Mouse (Mus musculus) embryonic facial prominence, embryonic 15.5 days (tissue): ENCODE data around the gene Clic3. TPM values are rescaled to one million over a fixed set of nuclear protein-coding genes. Genes with fewer than 3 reads are reported as not detected.

Experiments used
- ATAC-seq: fragments of 200-750 bp; cut with Nextera tagmentation; 2 replicates; pipeline ENCODE4 v1.8.0; 2017; ENCODE audit warnings: low read depth, moderate TSS enrichment; ENCODE audit not compliant: insufficient number of reproducible peaks, low FRiP score, low TSS enrichment
- H3K27ac ChIP-seq: fragments of 300-500 bp; sonication (generic); replicated peaks from 2 replicates; pipeline ENCODE4 v1.5.1; 2015; ENCODE audit warnings: mild to moderate bottlenecking, inconsistent platforms
- H3K27me3 ChIP-seq: fragments of 300-500 bp; sonication (generic); 2 replicates; pipeline ENCODE4 v1.6.1; 2015; ENCODE audit warnings: inconsistent platforms
- H3K36me3 ChIP-seq: fragments of 300-500 bp; sonication (generic); 2 replicates; pipeline ENCODE4 v1.6.1; 2015; ENCODE audit warnings: mild to moderate bottlenecking, inconsistent platforms
- H3K4me1 ChIP-seq: fragments of 300-500 bp; sonication (generic); 2 replicates; pipeline ENCODE4 v1.6.1; 2015; ENCODE audit warnings: inconsistent platforms
- H3K4me2 ChIP-seq: fragments of 300-500 bp; sonication (generic); replicated peaks from 2 replicates; pipeline ENCODE4 v1.6.1; 2015; ENCODE audit warnings: mild to moderate bottlenecking, inconsistent platforms
- H3K4me3 ChIP-seq: fragments of 300-500 bp; sonication (generic); replicated peaks from 2 replicates; pipeline ENCODE4 v1.5.1; 2015; ENCODE audit warnings: mild to moderate bottlenecking, inconsistent platforms
- H3K9ac ChIP-seq: fragments of 300-500 bp; sonication (generic); 2 replicates; pipeline ENCODE4 v1.6.1; 2015; ENCODE audit warnings: inconsistent platforms
- H3K9me3 ChIP-seq: fragments of 300-500 bp; sonication (generic); replicated peaks from 2 replicates; pipeline ENCODE4 v1.6.1; 2016; ENCODE audit warnings: inconsistent platforms
- WGBS: fragments of 180-500 bp; shearing (Covaris S2); methylation state at CpG from one replicate; pipeline ENCODE4 v1.1.7; 2015; 5-methylcytosine and 5-hydroxymethylcytosine counted together
- polyA plus RNA-seq: library from polyadenylated mRNA; unstranded; fragments of >200 nt; fragmentation: Nextera tagmentation; extraction: Ambion mirVana; gene quantifications from 2 replicates; pipeline ENCODE4 v1.2.1, GENCODE M21; 2015

Clic3 gene
- polyA plus RNA-seq, 1 experiment from 2014 or later, result 75.5 TPM

- Histone ChIP-seq H3K36me3 (no peaks in the 10 kb centered on the region), H3K27me3 (no peaks in the 10 kb centered on the region), H3K9me3 (no peaks in the 10 kb centered on the region), H3K4me1 (peaks cover 13% of the 10 kb centered on the region; the same call in 1 of the 2 replicates), H3K9ac (no peak overlapping the region), H3K4me2 (no peak overlapping the region), H3K27ac (no peak overlapping the region), H3K4me3 (no peak overlapping the region)
- no peak for ATAC-seq
- 69% methylated on average over 14 of the region's 14 CpGs for WGBS
Observed at GRCm38 (mm10) chr2:25467606-25468303, 11.1 kb downstream of the Clic3 start.

GRCm38 (mm10) chr2:25468962-25469915, 12.6 kb downstream of the Clic3 start:
- no peaks in the 10 kb centered on the region for H3K27me3 ChIP-seq
- no peak overlapping the region for H3K4me2 ChIP-seq
- WGBS, result 72% methylated on average over 10 of the region's 10 CpGs
- no peak overlapping the region for H3K27ac ChIP-seq
- H3K4me3 ChIP-seq, result no peak overlapping the region
- H3K36me3 ChIP-seq, result no peaks in the 10 kb centered on the region
- ATAC-seq, result peak; percentile 31; the same call in 1 of the 2 replicates
- H3K9me3 ChIP-seq, result no peaks in the 10 kb centered on the region
- H3K4me1 ChIP-seq, result peaks cover 13% of the 10 kb centered on the region; the same call in 1 of the 2 replicates
- no peak overlapping the region for H3K9ac ChIP-seq

- WGBS, result 41% methylated on average over 6 of the region's 6 CpGs
- no peak within 1 kb of the TSS for H3K9ac ChIP-seq
- no peak within 1 kb of the TSS for H3K4me2 ChIP-seq
- no peak within 1 kb of the TSS for H3K27ac ChIP-seq
- no peaks in the 10 kb centered on the region for H3K27me3 ChIP-seq
- no peaks in the 10 kb centered on the region for H3K36me3 ChIP-seq
- H3K4me1 ChIP-seq, result peaks cover 13% of the 10 kb centered on the region; the same call in 1 of the 2 replicates
- no peak within 1 kb of the TSS for H3K4me3 ChIP-seq
- no peak for ATAC-seq
- no peaks in the 10 kb centered on the region for H3K9me3 ChIP-seq
Observed at GRCm38 (mm10) chr2:25469969-25470368, 13.3 kb downstream of the Clic3 start, which contains the start of gene Ptgds. TSS of gene Ptgds (minus strand) at chr2:25470046.

- Histone ChIP-seq H3K4me1 (peaks cover 7% of the 10 kb centered on the region; the same call in 1 of the 2 replicates), H3K36me3 (no peaks in the 10 kb centered on the region), H3K4me3 (no peak overlapping the region), H3K9me3 (no peaks in the 10 kb centered on the region), H3K9ac (no peak overlapping the region), H3K27ac (no peak overlapping the region), H3K4me2 (no peak overlapping the region), H3K27me3 (no peaks in the 10 kb centered on the region)
- 78% methylated on average over 2 of the region's 2 CpGs for WGBS
- ATAC-seq, result no peak
Observed at GRCm38 (mm10) chr2:25472550-25472949, 15.9 kb downstream of the Clic3 start.

GRCm38 (mm10) chr2:25477541-25477940, 20.9 kb downstream of the Clic3 start:
- Histone ChIP-seq H3K9me3 (no peaks in the 10 kb centered on the region), H3K36me3 (no peaks in the 10 kb centered on the region), H3K9ac (no peak overlapping the region), H3K27ac (no peak overlapping the region), H3K4me2 (no peak overlapping the region), H3K27me3 (no peaks in the 10 kb centered on the region), H3K4me1 (no peaks in the 10 kb centered on the region), H3K4me3 (no peak overlapping the region)
- WGBS, result 80% methylated on average over 8 of the region's 8 CpGs
- ATAC-seq, result no peak

GRCm38 (mm10) chr2:25477967-25478675, 21.5 kb downstream of the Clic3 start:
- no peak overlapping the region for H3K27ac ChIP-seq
- H3K4me1 ChIP-seq, result no peaks in the 10 kb centered on the region
- ATAC-seq, result no peak
- H3K4me2 ChIP-seq, result no peak overlapping the region
- no peaks in the 10 kb centered on the region for H3K27me3 ChIP-seq
- no peak overlapping the region for H3K9ac ChIP-seq
- WGBS, result 90% methylated on average over 3 of the region's 3 CpGs
- no peaks in the 10 kb centered on the region for H3K36me3 ChIP-seq
- H3K4me3 ChIP-seq, result no peak overlapping the region
- H3K9me3 ChIP-seq, result no peaks in the 10 kb centered on the region

GRCm38 (mm10) chr2:25479551-25480311, 23.1 kb downstream of the Clic3 start:
- WGBS, result 59% methylated on average over 10 of the region's 10 CpGs
- Histone ChIP-seq H3K4me1 (no peaks in the 10 kb centered on the region), H3K9ac (no peak overlapping the region), H3K27ac (peak overlapping the region; percentile 18; the same call in 1 of the 2 replicates), H3K27me3 (no peaks in the 10 kb centered on the region), H3K36me3 (no peaks in the 10 kb centered on the region), H3K4me3 (no peak overlapping the region), H3K4me2 (no peak overlapping the region), H3K9me3 (no peaks in the 10 kb centered on the region)
- no peak for ATAC-seq

GRCm38 (mm10) chr2:25480541-25480940, 23.9 kb downstream of the Clic3 start:
- 79% methylated on average over 1 of the region's 1 CpGs for WGBS

GRCm38 (mm10) chr2:25482969-25483368, 26.3 kb downstream of the Clic3 start:
- H3K9ac ChIP-seq, result no peak overlapping the region
- H3K4me1 ChIP-seq, result no peaks in the 10 kb centered on the region
- H3K27ac ChIP-seq, result no peak overlapping the region
- 20% methylated on average over 7 of the region's 7 CpGs for WGBS
- ATAC-seq, result no peak
- no peaks in the 10 kb centered on the region for H3K36me3 ChIP-seq
- no peaks in the 10 kb centered on the region for H3K27me3 ChIP-seq
- no peak overlapping the region for H3K4me2 ChIP-seq
- H3K4me3 ChIP-seq, result no peak overlapping the region
- H3K9me3 ChIP-seq, result no peaks in the 10 kb centered on the region

More at GRCm38 (mm10) chr2:25480541-25480940, 23.9 kb downstream of the Clic3 start:
- no peaks in the 10 kb centered on the region for H3K36me3 ChIP-seq
- ATAC-seq, result no peak
- H3K27me3 ChIP-seq, result no peaks in the 10 kb centered on the region
- H3K4me1 ChIP-seq, result no peaks in the 10 kb centered on the region
- H3K4me2 ChIP-seq, result no peak overlapping the region
- no peaks in the 10 kb centered on the region for H3K9me3 ChIP-seq
- no peak overlapping the region for H3K9ac ChIP-seq
- H3K4me3 ChIP-seq, result no peak overlapping the region
- no peak overlapping the region for H3K27ac ChIP-seq

GRCm38 (mm10) chr2:25484901-25485647, 28.4 kb downstream of the Clic3 start:
- Histone ChIP-seq H3K27ac (no peak overlapping the region), H3K4me2 (no peak overlapping the region), H3K36me3 (no peaks in the 10 kb centered on the region), H3K27me3 (no peaks in the 10 kb centered on the region), H3K9me3 (no peaks in the 10 kb centered on the region), H3K9ac (no peak overlapping the region), H3K4me3 (no peak overlapping the region), H3K4me1 (no peaks in the 10 kb centered on the region)
- 67% methylated on average over 11 of the region's 11 CpGs for WGBS
- no peak for ATAC-seq
